Mouse (Mus musculus) left cerebral cortex, adult 11 months (tissue): Measurements from ENCODE around the gene Caap1.

Experiments
- DNase-seq: peaks from one replicate; pipeline ENCODE4 v3.0.0; 2022; ENCODE audit warnings: low spot score

Caap1 gene

DNA sequence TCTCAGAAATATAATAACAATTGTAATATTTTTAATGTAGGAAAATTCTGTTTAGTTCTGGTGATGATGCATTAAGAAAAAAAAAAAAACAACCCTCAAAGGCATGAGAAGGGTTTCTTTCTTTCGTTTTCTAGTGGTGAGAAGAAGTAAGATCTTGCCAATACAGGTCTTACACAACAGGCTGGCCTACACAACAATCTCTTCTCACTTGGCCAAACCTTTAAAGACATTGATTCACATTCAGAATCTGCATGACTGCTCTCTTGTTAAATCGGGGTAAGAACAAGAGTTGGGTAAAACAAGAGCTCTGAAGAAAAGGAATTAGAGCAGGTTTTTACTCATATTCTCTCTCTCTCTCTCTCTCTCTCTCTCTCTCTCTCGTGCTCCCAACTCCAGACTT is 41.2 kb downstream of the Caap1 start:
- DNase-seq, result no peak

DNA sequence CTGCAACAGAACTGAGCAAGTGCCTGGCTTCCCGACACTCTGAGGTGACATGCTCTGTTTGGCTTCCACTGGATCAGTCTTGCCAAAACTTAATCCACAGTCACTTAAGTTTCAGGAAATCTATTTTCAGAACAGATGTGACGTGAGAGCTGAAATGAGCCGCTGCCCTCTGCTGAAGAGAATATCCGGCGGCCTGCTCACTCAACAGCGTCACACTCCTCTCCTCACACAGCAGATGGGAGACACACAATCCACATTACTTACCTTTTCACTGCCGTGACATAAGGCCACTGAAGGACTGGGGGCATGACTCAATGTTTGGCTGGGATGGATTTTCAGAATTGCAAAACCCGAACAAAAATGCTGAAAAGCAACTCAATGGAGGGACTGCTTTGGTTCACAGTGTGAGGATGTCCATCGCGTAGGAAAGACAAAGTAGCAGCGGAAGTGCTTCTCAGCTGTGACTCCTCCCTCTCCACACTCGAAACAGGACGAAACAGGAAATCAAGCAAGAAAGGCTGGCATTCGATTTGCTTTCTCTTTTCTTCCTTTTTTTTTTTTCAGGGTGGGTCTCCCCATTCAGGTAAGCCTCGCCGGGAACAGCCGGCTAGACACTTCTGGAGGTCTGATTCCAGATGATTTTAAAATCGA is 79.7 kb downstream of the Caap1 start:
- DNase-seq, result no peak

- no peak for DNase-seq
These were observed 83.3 kb downstream of the Caap1 start for GRCm38 (mm10) chr4:94473286-94473685.

GRCm38 (mm10) chr4:94459424-94459823 is 97.2 kb downstream of the Caap1 start:
- DNase-seq, result no peak

GRCm38 (mm10) chr4:94454857-94455256 is 101.7 kb downstream of the Caap1 start:
- peak; percentile 34 for DNase-seq
